Mouse (Mus musculus): Measurements from ENCODE around the gene Neu3.
A peak's percentile ranks its signal among the peaks of the same experiment; 100 is the strongest.

Gene Neu3

GRCm38 (mm10) chr7:99828083-99828570, at the start of gene Neu3:
Neu3 (minus strand) TSS chr7:99828417.
- DNase-seq (ENCODE audit: low spot score in 2 of 2) = peak; percentile 93 to 95

GRCm38 (mm10) chr7:99876345-99876744, 48.1 kb upstream of the Neu3 start:
- peak; percentile 15 to 73 for DNase-seq (ENCODE audit: low spot score in 2 of 2)

- no peak for DNase-seq (ENCODE audit: low spot score in 2 of 2)
Measured at GRCm38 (mm10) chr7:99875891-99876290, 47.7 kb upstream of the Neu3 start.

- DNase-seq (ENCODE audit: low spot score in 2 of 2) = no peak
Measured at GRCm38 (mm10) chr7:99873965-99874364, 45.7 kb upstream of the Neu3 start.

- no peak for DNase-seq (ENCODE audit: low spot score in 2 of 2)
Measured at GRCm38 (mm10) chr7:99869296-99869695, 41.1 kb upstream of the Neu3 start.

GRCm38 (mm10) chr7:99865219-99865618, 37.0 kb upstream of the Neu3 start:
- DNase-seq (ENCODE audit: low spot score in 2 of 2) = no peak

- no peak for DNase-seq (ENCODE audit: low spot score in 2 of 2)
Measured at GRCm38 (mm10) chr7:99864241-99865028, 36.2 kb upstream of the Neu3 start.

- DNase-seq (ENCODE audit: low spot score in 2 of 2) = no peak
Measured at GRCm38 (mm10) chr7:99863362-99863761, 35.1 kb upstream of the Neu3 start, which contains the start of gene Spcs2. Spcs2 (minus strand) TSS chr7:99863462.

GRCm38 (mm10) chr7:99858813-99859585, 30.8 kb upstream of the Neu3 start, which contains the start of gene Xrra1:
Xrra1 (plus strand) TSS chr7:99859116.
- DNase-seq (ENCODE audit: low spot score in 2 of 2) = peak; percentile 97 to 99

- DNase-seq (ENCODE audit: low spot score in 2 of 2) = no peak
Measured at GRCm38 (mm10) chr7:99858175-99858812, 30.1 kb upstream of the Neu3 start.

- DNase-seq (ENCODE audit: low spot score in 2 of 2) = no peak
Measured at GRCm38 (mm10) chr7:99856266-99856861, 28.1 kb upstream of the Neu3 start.

GRCm38 (mm10) chr7:99854311-99854710, 26.1 kb upstream of the Neu3 start:
- DNase-seq (ENCODE audit: low spot score in 2 of 2) = no peak

- DNase-seq (ENCODE audit: low spot score in 2 of 2) = no peak
Measured at GRCm38 (mm10) chr7:99853350-99853749, 25.1 kb upstream of the Neu3 start.

GRCm38 (mm10) chr7:99851618-99852017, 23.4 kb upstream of the Neu3 start:
- DNase-seq (ENCODE audit: low spot score in 2 of 2) = no peak

- no peak for DNase-seq (ENCODE audit: low spot score in 2 of 2)
Measured at GRCm38 (mm10) chr7:99851121-99851520, 22.9 kb upstream of the Neu3 start.

- no peak for DNase-seq (ENCODE audit: low spot score in 2 of 2)
Measured at GRCm38 (mm10) chr7:99850534-99850933, 22.3 kb upstream of the Neu3 start.

GRCm38 (mm10) chr7:99845533-99846236, 17.5 kb upstream of the Neu3 start:
- no peak for DNase-seq (ENCODE audit: low spot score in 2 of 2)

GRCm38 (mm10) chr7:99838241-99838640, 10.0 kb upstream of the Neu3 start:
- DNase-seq (ENCODE audit: low spot score in 2 of 2) = no peak

- no peak for DNase-seq (ENCODE audit: low spot score in 2 of 2)
Measured at GRCm38 (mm10) chr7:99837358-99838071, 9.3 kb upstream of the Neu3 start.

- no peak for DNase-seq (ENCODE audit: low spot score in 2 of 2)
Measured at GRCm38 (mm10) chr7:99836781-99837180, 8.6 kb upstream of the Neu3 start.
